Mouse (Mus musculus): ENCODE results near the gene Cds2. TPM values are rescaled to one million over a fixed set of nuclear protein-coding genes. Genes with fewer than 3 reads are reported as not detected.
"Not testable (repeated sequence)": the region's sequence is repeated elsewhere in the genome, so short reads cannot be mapped to it uniquely, and the experiment has no call there.

Gene Cds2
- 16.7 and 24.4 TPM in 2 replicates for polyA plus RNA-seq (2015; fragmentation: Nextera tagmentation; extraction: Ambion mirVana)

- WGBS, result under 1% methylated on average over 46 of the region's 49 CpGs
- H3K27me3 ChIP-seq, result no peaks in the 10 kb centered on the region
- H3K4me3 ChIP-seq, result peak within 1 kb of the TSS; percentile 88
- no peaks in the 10 kb centered on the region for H3K36me3 ChIP-seq
- H3K9me3 ChIP-seq, result no peaks in the 10 kb centered on the region
- peaks cover 15% of the 10 kb centered on the region for H3K4me1 ChIP-seq
- peak within 1 kb of the TSS; percentile 95 for H3K9ac ChIP-seq
- peak; percentile 99 for ATAC-seq (ENCODE audit: insufficient number of reproducible peaks, insufficient read depth, low FRiP score, low TSS enrichment, low read depth)
- peak within 1 kb of the TSS; percentile 72 for H3K27ac ChIP-seq
- H3K4me2 ChIP-seq, result peak within 1 kb of the TSS; percentile 72
These were observed at the start of gene Cds2 for GRCm38 (mm10) chr2:132262879-132263398. Cds2 (plus strand) TSS chr2:132263148.

DNA sequence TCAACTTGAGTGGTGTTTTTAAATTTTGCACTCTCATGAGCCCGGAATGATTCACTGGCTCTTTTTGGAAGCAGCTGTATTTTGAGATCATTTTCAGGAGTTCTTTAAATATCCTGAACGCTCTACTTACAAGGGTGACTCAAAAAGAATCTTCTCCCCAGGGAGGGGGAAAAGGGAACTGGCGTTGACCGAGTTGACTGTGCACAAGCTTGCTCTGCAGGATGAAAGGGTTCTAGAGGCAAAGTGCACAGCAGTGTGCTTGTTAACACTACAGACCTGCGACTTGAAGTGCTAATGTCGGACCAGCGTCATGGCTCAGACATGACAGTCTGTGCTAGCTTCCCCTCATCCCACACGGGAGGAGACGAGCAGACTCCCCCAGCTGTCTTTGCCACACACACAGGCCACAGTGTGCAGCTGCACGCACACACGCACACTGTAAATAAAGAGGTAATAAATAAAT lies 41.3 kb upstream of the Cds2 start:
- WGBS, result 73% methylated on average over 11 of the region's 11 CpGs
- Histone ChIP-seq H3K9me3 (no peaks in the 10 kb centered on the region), H3K4me2 (no peak overlapping the region), H3K36me3 (no peaks in the 10 kb centered on the region), H3K27me3 (no peaks in the 10 kb centered on the region), H3K27ac (no peak overlapping the region), H3K9ac (no peak overlapping the region), H3K4me3 (no peak overlapping the region), H3K4me1 (no peaks in the 10 kb centered on the region)
- no peak for ATAC-seq (ENCODE audit: insufficient number of reproducible peaks, insufficient read depth, low FRiP score, low TSS enrichment, low read depth)

DNA sequence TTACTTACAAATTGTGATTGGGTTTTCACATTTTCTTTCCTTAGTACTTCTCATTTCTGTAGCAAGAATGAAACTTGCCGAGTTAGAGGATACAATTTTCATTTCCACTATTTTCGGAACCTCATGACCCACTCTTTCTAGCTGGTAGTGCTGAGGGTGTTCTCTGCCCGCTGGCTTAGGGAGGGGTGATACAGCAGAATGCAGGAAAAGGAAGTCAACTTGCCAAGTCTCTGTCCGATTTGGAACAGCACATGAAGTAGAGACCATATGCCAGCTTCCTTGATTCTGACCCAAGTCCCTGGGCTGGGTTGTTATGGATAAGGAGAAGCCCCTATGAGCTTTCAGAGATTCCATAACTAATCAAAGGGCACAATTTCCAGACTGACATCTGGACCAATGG lies 38.6 kb upstream of the Cds2 start:
- Histone ChIP-seq H3K4me1 (no peaks in the 10 kb centered on the region), H3K9ac (no peak overlapping the region), H3K27ac (no peak overlapping the region), H3K9me3 (no peaks in the 10 kb centered on the region), H3K4me3 (no peak overlapping the region), H3K36me3 (no peaks in the 10 kb centered on the region), H3K4me2 (no peak overlapping the region), H3K27me3 (no peaks in the 10 kb centered on the region)
- 86% methylated on average over 4 of the region's 4 CpGs for WGBS
- no peak for ATAC-seq (ENCODE audit: insufficient number of reproducible peaks, insufficient read depth, low FRiP score, low TSS enrichment, low read depth)

GRCm38 (mm10) chr2:132232413-132232945 lies 30.5 kb upstream of the Cds2 start:
- WGBS, result 86% methylated on average over 3 of the region's 3 CpGs
- Histone ChIP-seq H3K4me2 (no peak overlapping the region), H3K27ac (no peak overlapping the region), H3K4me1 (no peaks in the 10 kb centered on the region), H3K4me3 (no peak overlapping the region), H3K36me3 (no peaks in the 10 kb centered on the region), H3K9ac (no peak overlapping the region), H3K27me3 (no peaks in the 10 kb centered on the region), H3K9me3 (no peaks in the 10 kb centered on the region)
- ATAC-seq (ENCODE audit: insufficient number of reproducible peaks, insufficient read depth, low FRiP score, low TSS enrichment, low read depth), result no peak

GRCm38 (mm10) chr2:132233985-132234765 lies 28.8 kb upstream of the Cds2 start:
- ATAC-seq (ENCODE audit: insufficient number of reproducible peaks, insufficient read depth, low FRiP score, low TSS enrichment, low read depth), result no peak
- Histone ChIP-seq H3K27ac (no peak overlapping the region), H3K9me3 (no peaks in the 10 kb centered on the region), H3K27me3 (no peaks in the 10 kb centered on the region), H3K36me3 (no peaks in the 10 kb centered on the region), H3K4me2 (no peak overlapping the region), H3K4me1 (no peaks in the 10 kb centered on the region), H3K4me3 (no peak overlapping the region), H3K9ac (no peak overlapping the region)
- 65% methylated on average over 16 of the region's 16 CpGs for WGBS

GRCm38 (mm10) chr2:132235291-132235690 lies 27.7 kb upstream of the Cds2 start:
- Histone ChIP-seq H3K9me3 (no peaks in the 10 kb centered on the region), H3K27ac (no peak overlapping the region), H3K4me1 (no peaks in the 10 kb centered on the region), H3K36me3 (no peaks in the 10 kb centered on the region), H3K4me2 (no peak overlapping the region), H3K9ac (no peak overlapping the region), H3K4me3 (no peak overlapping the region), H3K27me3 (no peaks in the 10 kb centered on the region)
- no peak for ATAC-seq (ENCODE audit: insufficient number of reproducible peaks, insufficient read depth, low FRiP score, low TSS enrichment, low read depth)
- WGBS, result 39% methylated on average over 2 of the region's 2 CpGs

GRCm38 (mm10) chr2:132235975-132236374 lies 27.0 kb upstream of the Cds2 start:
- ATAC-seq (ENCODE audit: insufficient number of reproducible peaks, insufficient read depth, low FRiP score, low TSS enrichment, low read depth), result no peak

DNA sequence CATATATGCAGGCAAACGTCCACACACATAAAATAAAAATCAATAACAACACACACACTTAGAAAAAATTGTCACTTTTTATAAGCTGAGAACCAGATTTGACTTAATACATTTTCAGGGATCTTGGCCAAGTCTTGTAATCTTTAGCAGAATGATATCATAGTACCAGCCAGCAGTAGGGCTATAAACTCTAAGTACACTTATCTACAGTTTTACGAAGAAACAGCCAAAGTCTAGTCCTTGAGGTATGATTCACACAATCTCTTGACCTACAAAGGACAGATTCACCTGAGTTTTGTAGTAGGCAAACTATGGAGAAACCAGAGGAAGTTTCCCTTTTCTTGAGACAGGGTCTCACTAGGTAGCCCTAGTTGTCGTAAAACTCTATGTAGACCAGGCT lies 23.5 kb upstream of the Cds2 start:
- H3K4me3 ChIP-seq; H3K27me3 ChIP-seq; H3K9ac ChIP-seq; H3K27ac ChIP-seq; H3K4me1 ChIP-seq; ATAC-seq (ENCODE audit: insufficient number of reproducible peaks, insufficient read depth, low FRiP score, low TSS enrichment, low read depth); H3K9me3 ChIP-seq; H3K4me2 ChIP-seq: not testable (repeated sequence)
- 90% methylated on average over 3 of the region's 3 CpGs for WGBS
- peaks cover 24% of the 10 kb centered on the region for H3K36me3 ChIP-seq

More at GRCm38 (mm10) chr2:132235975-132236374, 27.0 kb upstream of the Cds2 start:
- no peaks in the 10 kb centered on the region for H3K9me3 ChIP-seq
- H3K9ac ChIP-seq, result no peak overlapping the region
- no peaks in the 10 kb centered on the region for H3K36me3 ChIP-seq
- H3K27me3 ChIP-seq, result no peaks in the 10 kb centered on the region
- no peak overlapping the region for H3K27ac ChIP-seq
- H3K4me1 ChIP-seq, result no peaks in the 10 kb centered on the region
- WGBS, result 76% methylated on average over 7 of the region's 7 CpGs
- no peak overlapping the region for H3K4me2 ChIP-seq
- no peak overlapping the region for H3K4me3 ChIP-seq

- H3K9me3 ChIP-seq; ATAC-seq (ENCODE audit: insufficient number of reproducible peaks, insufficient read depth, low FRiP score, low TSS enrichment, low read depth); H3K4me1 ChIP-seq; H3K27ac ChIP-seq; H3K4me2 ChIP-seq; H3K27me3 ChIP-seq; H3K9ac ChIP-seq; H3K4me3 ChIP-seq: not testable (repeated sequence)
- H3K36me3 ChIP-seq, result peaks cover 28% of the 10 kb centered on the region
- WGBS, result 25% methylated on average over 9 of the region's 10 CpGs
These were observed 22.5 kb upstream of the Cds2 start for GRCm38 (mm10) chr2:132240457-132240856.

DNA sequence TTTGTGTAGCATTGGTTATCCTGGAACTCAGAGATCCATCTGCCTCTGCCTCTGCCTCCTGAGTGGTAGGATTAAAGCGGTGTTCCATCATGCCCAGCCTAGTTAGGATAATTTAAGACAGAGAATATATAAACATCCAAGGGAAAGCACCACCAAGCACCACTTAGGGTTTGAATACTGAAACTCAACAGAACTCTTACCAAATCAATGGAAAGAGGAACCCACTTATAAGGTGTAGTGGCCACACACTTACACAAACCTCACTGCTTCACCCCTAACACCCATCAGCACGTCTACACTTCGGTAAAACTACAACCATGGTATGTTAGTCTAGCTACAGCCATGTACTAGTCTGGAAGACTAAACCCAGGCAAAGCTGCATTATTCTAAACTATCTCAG lies 19.6 kb upstream of the Cds2 start:
- Histone ChIP-seq H3K9ac (no peak overlapping the region), H3K27ac (no peak overlapping the region), H3K4me3 (no peak overlapping the region), H3K4me1 (peaks cover 11% of the 10 kb centered on the region), H3K36me3 (peaks cover 29% of the 10 kb centered on the region), H3K9me3 (no peaks in the 10 kb centered on the region), H3K4me2 (no peak overlapping the region), H3K27me3 (no peaks in the 10 kb centered on the region)
- ATAC-seq (ENCODE audit: insufficient number of reproducible peaks, insufficient read depth, low FRiP score, low TSS enrichment, low read depth), result no peak
- 94% methylated on average over 3 of the region's 3 CpGs for WGBS

GRCm38 (mm10) chr2:132247539-132248313 lies 15.2 kb upstream of the Cds2 start, which contains the start of gene Tmem230:
Tmem230 (minus strand) TSS chr2:132247807.
- H3K4me2 ChIP-seq, result peak within 1 kb of the TSS; percentile 81
- no peaks in the 10 kb centered on the region for H3K27me3 ChIP-seq
- H3K4me3 ChIP-seq, result peak within 1 kb of the TSS; percentile 61
- H3K36me3 ChIP-seq, result peaks cover 38% of the 10 kb centered on the region
- peaks cover 31% of the 10 kb centered on the region for H3K4me1 ChIP-seq
- peak; percentile 88 for ATAC-seq (ENCODE audit: insufficient number of reproducible peaks, insufficient read depth, low FRiP score, low TSS enrichment, low read depth)
- peak within 1 kb of the TSS; percentile 85 for H3K27ac ChIP-seq
- H3K9me3 ChIP-seq, result no peaks in the 10 kb centered on the region
- peak within 1 kb of the TSS; percentile 79 for H3K9ac ChIP-seq
- 3% methylated on average over 50 of the region's 50 CpGs for WGBS

All from embryonic facial prominence, embryonic 13.5 days (tissue).